Mouse (Mus musculus) adrenal gland, adult 18-20 months (tissue): Measurements from ENCODE around the gene Mul1. TPM values are rescaled to one million over a fixed set of nuclear protein-coding genes. Genes with fewer than 3 reads are reported as not detected.
A peak's percentile ranks its signal among the peaks of the same experiment; 100 is the strongest.

Source experiments
- DNase-seq, 2 experiments: peaks; one replicate each; pipeline ENCODE4 v3.0.0; 2021 to 2022; ENCODE audit warnings: low spot score in 2 of 2
- total RNA-seq, 2 experiments: library from RNA; stranded (reverse); gene quantifications; 1 replicate in 1 of 2; 2 replicates in 1 of 2; pipeline ENCODE4 v1.2.3; 2021

The Mul1 gene
- total RNA-seq, 2 experiments from 2014 or later = 56.3 to 59.3 TPM

- DNase-seq = no peak
Measured at GRCm38 (mm10) chr4:138431340-138431739, 3.1 kb upstream of the Mul1 start.

GRCm38 (mm10) chr4:138440062-138440461 is 5.6 kb downstream of the Mul1 start:
- DNase-seq = no peak

- DNase-seq = no peak
Measured at GRCm38 (mm10) chr4:138444941-138445340, 10.5 kb downstream of the Mul1 start.

GRCm38 (mm10) chr4:138446981-138447380 is 12.5 kb downstream of the Mul1 start:
- DNase-seq = no peak

GRCm38 (mm10) chr4:138447387-138447786 is 12.9 kb downstream of the Mul1 start:
- DNase-seq = peak; percentile 92 to 93

GRCm38 (mm10) chr4:138447827-138448602 is 13.5 kb downstream of the Mul1 start:
- DNase-seq = no peak

GRCm38 (mm10) chr4:138448872-138449615 is 14.6 kb downstream of the Mul1 start:
- no peak for DNase-seq

GRCm38 (mm10) chr4:138449636-138450314 is 15.3 kb downstream of the Mul1 start:
- DNase-seq = no peak

GRCm38 (mm10) chr4:138452306-138453096 is 18.0 kb downstream of the Mul1 start:
- no peak for DNase-seq

GRCm38 (mm10) chr4:138453097-138453752 is 18.8 kb downstream of the Mul1 start:
- no peak for DNase-seq

- DNase-seq = peak; percentile 82 to 83
Measured at GRCm38 (mm10) chr4:138453753-138454570, 19.5 kb downstream of the Mul1 start, which contains the start of gene Camk2n1. Gene Camk2n1 (plus strand): TSS chr4:138454314.

- peak; percentile 69 for DNase-seq
Measured at GRCm38 (mm10) chr4:138454571-138455140, 20.2 kb downstream of the Mul1 start.

- no peak for DNase-seq
Measured at GRCm38 (mm10) chr4:138455141-138455955, 20.9 kb downstream of the Mul1 start.

- DNase-seq = peak; percentile 38 to 49
Measured at GRCm38 (mm10) chr4:138455956-138456341, 21.5 kb downstream of the Mul1 start.

- DNase-seq = no peak
Measured at GRCm38 (mm10) chr4:138456536-138456935, 22.1 kb downstream of the Mul1 start.

GRCm38 (mm10) chr4:138457091-138457490 is 22.6 kb downstream of the Mul1 start:
- DNase-seq = no peak

GRCm38 (mm10) chr4:138458171-138458570 is 23.7 kb downstream of the Mul1 start:
- no peak for DNase-seq

GRCm38 (mm10) chr4:138458735-138459440 is 24.4 kb downstream of the Mul1 start:
- no peak for DNase-seq
